Mouse (Mus musculus) induced T-regulatory cell, adult 2 months (primary cell): Measurements from ENCODE around the gene Lrrc41.
A peak's percentile ranks its signal among the peaks of the same experiment; 100 is the strongest.

ENCODE experiments used
- DNase-seq: peaks from one replicate; pipeline ENCODE4 v3.0.0-alpha.2; 2012; ENCODE audit warnings: low read depth

Lrrc41 gene

DNA sequence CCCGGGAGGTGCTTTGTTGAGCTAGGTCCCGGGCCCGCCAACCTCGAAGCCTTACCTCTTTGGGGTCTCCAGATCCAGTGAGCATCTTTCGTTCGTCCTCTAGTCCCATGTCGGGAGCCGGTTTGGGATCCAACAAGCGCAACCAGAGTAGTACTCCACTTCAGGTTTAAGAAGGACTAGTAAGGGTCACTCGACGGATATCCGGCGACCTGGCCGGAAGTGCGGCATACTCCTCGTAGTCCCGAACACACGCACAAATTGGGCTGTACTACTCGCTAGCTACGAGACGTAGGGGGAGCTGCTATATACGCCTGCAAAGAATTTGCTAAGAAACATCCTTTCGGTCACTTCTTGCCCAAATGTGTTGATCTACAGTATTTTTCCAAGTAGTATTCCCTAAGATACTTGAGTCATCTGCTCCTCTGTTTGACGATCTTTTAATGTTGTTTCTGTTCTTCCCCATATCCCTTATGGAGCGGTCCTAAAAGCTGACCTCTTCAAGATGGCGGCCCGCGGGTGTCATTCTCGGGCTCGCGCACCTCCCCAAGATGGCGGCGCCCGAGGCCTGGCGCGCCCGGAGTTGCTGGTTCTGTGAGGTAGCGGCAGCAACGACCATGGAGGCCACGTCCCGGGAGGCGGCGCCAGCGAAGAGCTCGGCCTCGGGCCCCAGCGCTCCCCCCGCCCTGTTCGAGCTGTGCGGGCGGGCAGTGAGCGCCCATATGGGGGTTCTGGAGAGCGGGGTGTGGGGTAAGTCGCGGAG lies at the start of gene Lrrc41, which contains the start of gene Uqcrh:
Gene Lrrc41 (plus strand): TSS at position 409 of the 760 bp plus-strand sequence.
Gene Uqcrh (minus strand): TSS at position 211 of the 760 bp plus-strand sequence.
- peak; percentile 99 for DNase-seq

- DNase-seq = no peak
These were observed 42.2 kb upstream of the Lrrc41 start for GRCm38 (mm10) chr4:116032906-116033305.

DNA sequence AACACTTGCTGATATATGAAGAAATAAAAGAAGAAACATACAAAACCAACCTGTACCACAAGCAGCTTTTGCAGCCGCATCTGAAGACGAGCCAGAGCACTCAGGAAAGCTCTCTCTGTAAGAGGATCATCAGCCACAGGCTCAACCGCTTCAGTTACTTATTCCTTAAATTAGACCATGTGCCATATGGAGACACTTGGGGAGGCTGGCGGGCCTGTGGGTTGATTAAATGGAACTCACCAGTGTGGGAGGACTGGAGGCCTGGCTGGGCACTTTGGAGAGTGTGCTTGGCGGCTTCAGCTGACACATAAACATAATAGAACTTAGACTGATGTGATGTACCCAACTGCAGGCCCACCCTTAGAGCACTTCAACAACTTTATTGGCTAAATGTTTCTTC lies 41.7 kb upstream of the Lrrc41 start:
- no peak for DNase-seq

GRCm38 (mm10) chr4:116040466-116040865 lies 34.6 kb upstream of the Lrrc41 start:
- DNase-seq = no peak

DNA sequence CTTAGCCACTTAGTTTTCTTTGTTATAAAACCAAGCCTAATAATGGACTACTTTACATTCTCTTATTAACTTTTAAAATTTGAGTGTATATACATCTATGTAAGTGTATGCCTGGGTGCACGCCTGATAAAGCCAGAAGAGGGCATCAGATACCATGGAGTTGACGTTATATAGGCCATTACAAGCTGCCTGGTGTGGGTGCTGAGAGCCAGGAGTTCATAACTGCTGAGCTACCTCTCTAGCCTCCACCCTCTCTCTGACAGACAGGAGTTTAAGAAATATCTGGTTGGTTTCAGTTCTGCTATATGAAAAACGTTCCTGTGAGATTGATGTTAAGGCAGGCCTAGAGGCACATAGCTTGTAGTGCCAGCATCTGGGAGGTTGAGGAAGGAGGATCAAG lies 32.9 kb upstream of the Lrrc41 start:
- DNase-seq = no peak

DNA sequence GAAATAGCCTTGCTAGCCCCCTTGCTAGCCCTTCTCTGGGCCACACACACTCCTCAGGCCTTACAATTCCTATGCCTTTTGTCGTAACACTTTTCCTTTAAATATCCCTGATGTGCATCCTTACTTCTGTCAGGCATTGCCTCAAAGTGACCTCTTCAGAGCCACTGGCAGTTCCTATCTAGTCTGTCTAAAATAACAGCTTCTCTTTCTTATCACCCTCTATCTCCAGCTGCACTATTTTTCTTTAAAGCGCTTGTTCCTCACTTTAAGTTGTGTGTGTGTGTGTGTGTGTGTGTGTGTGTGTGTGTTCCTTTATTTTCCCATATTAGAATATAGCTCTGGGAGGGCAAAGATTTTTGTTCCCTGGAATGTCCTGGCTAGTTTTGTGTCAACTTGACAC lies 28.5 kb upstream of the Lrrc41 start:
- no peak for DNase-seq

- no peak for DNase-seq
These were observed 27.4 kb upstream of the Lrrc41 start for GRCm38 (mm10) chr4:116047681-116048080.

- DNase-seq = no peak
These were observed 26.7 kb upstream of the Lrrc41 start for GRCm38 (mm10) chr4:116048130-116048920.

DNA sequence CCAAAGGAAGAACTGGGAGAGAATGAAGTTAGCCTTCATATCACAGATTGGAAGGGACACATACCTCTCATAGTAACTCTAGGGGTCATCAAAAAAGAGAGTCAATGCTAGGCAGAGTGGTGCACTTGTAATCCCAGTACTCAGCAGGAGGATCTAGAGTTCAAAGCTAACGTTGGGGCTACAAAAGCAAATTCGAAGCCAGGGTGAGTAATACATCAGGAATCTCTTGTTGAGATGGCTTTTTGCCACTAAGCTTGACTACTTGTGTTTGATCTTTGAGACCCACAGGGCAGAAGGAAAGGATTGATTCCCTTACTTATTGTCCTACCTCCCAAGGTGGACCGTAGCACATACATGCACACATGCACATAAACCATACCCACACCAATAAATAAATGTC lies 25.9 kb upstream of the Lrrc41 start:
- no peak for DNase-seq

GRCm38 (mm10) chr4:116052526-116053293 lies 22.4 kb upstream of the Lrrc41 start:
- DNase-seq = peak; percentile 80

DNA sequence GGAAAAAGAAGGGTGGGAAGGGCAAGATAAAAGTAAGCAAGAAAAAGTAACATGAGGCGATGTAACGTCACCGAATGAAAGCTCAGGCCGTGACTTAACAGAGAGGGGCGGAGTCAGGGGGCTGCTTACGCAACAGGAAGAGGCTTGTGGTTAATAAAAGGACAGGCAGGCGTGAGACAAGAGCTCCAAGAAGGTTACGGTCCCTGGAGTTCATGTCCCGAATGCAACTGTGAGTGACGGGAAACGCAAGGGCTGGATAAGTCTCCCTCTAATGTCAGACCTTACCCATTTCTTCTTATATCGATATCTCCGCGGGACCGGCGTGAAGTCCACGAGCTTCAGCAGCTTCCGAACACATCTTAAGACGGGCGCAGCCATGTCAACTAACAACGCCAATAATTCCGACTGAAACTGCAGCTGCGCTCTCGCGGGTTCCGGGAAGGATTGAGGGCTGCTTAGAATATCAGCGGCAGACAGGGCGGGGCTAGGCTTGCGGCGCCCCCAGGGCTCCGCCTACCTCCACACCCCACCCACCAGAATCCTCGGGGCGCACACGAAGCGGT lies 21.6 kb upstream of the Lrrc41 start, which contains the start of gene Nsun4:
Gene Nsun4 (minus strand): TSS at position 478 of the 563 bp plus-strand sequence.
- DNase-seq = peak; percentile 99

DNA sequence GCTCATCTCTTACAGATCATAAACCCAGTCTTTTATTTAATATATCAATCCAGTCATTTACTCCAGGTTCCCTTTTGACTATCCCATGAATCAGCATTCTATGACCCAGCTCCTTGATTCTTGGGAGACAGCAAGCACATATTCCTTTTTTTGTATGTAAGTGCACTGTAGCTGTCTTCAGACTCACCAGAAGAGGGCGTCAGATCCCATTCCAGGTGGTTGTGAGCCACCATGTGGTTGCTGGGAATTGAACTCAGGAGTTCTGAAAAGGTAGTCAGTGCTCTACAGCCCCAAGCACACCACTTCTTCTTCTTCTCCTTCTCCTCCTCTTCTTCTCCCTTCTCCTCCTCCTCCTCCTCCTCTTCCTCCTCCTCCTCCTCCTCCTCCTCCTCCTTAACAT lies 17.5 kb upstream of the Lrrc41 start:
- DNase-seq = no peak

GRCm38 (mm10) chr4:116059012-116059726 lies 15.9 kb upstream of the Lrrc41 start:
- DNase-seq = no peak

- DNase-seq = no peak
These were observed 11.2 kb upstream of the Lrrc41 start for GRCm38 (mm10) chr4:116063855-116064254.

GRCm38 (mm10) chr4:116070116-116070515 lies 5.0 kb upstream of the Lrrc41 start:
- no peak for DNase-seq

DNA sequence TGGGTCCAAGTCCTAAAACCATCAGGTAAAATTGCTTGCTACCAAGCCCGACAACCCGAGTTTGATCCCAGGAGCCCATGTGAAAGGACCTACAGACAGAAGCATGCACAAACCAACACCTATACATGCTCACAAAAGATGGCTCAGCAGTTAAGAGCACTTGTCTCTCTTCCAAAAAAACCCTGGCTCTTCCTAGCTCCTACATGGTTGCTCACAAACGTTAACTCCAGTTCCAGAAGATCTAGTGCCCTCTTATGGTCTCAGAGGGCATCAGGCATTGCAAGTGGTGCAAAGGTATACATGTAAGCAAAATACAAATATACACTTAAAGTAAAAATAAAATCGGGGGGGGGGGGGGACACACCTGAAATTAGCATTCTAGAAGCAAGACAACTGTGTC lies 1.9 kb upstream of the Lrrc41 start:
- DNase-seq = peak; percentile 60

GRCm38 (mm10) chr4:116074145-116074675 lies 859 bp upstream of the Lrrc41 start:
- peak; percentile 73 for DNase-seq

DNA sequence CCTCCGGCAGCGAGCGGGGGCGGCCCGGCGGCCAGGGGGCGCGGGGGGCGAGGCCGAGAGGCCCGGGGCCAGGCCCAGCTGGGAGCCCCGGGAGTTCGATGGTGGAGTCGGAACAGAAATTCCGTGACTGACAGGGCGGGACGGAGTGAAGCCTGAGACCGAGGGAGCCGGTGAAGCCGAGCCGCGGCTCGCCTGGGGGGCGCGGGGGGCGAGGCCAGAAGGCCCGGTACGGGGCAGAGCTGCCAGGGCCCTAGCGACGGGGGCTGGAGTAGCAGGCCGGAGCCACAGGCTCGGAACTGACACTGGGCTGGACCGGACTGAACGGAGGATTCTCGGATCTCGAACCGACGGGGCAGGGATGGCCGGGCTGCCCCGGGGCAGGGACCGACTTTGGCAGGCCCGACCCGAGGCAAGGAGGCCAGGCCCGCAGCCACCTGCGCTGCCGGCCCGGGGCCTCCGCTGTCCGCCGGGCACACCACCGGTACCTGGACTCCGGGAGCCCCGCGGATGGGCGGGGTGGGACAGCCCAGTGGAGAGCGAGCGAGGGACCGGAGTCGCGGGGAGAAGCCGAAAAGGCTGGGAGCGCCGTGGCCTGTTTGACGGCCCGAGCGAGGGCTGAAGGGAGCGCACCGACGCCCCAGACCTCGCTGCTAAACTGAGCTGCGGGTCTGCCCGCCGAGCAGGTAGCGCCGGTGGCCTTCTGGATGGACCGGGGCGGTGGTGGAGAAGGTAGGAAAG lies 731 bp downstream of the Lrrc41 start:
- DNase-seq = peak; percentile 81

DNA sequence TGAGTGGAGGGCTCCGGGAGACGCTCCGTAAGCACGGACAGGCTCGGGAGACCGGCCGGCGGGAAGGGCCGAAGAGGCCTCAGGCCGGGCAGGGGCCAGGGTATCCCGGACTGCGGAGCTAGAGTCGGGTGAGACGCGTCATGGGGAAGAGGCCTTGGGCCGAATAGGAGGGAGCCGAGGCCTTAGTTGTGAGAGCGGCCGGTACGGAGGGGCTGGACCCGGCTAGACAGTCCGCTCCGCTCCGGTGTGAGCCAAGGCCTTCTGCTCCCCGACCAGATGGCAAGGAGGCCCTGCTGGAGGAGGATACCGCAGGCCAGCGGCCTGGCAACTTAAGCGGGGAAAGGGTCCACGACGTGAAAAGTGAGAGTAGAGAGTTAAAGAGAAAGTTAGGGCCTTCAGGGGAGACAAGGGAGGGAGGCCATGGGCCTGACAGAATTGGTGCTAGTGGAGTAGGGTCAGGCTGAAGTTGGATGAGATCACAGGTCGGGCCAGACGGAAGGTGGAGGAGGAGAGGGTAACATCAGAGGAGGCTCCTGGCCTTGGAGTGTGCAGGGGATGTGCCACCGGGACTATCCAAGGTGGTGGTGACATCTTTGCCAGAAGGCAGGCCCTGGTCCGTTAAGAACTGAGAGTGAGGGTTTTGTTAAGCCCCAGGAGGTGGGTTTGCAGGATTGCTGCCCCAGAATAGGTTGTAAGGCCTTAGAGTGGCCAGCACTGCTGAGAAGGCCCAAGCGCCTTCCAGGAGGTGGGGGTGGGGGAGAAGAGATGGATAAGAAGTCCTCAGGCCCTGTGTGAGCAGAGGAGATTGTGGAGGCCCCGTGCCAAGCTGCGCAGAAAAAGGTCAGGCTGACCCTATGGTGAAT lies 1.5 kb downstream of the Lrrc41 start:
- peak; percentile 47 for DNase-seq
